29 mouse cellular contexts compared by ENCODE assay signal in genomic region chr6:142888346-142888745, GRCm38 (mm10).
DNase-seq lines count a peak whose midpoint lies in the region; TF ChIP-seq lines count a peak whose summit lies in the region.
"Had no signal": no experiment of that assay in that cellular context is flagged by ENCODE, and none has a peak within 500 bp of the region (broad histone marks: within the 10 kb centered on the region; RNA-seq: fewer than 3 reads in every experiment).

No protein-coding gene starts in this region.

- H3K4me1 ChIP-seq in testis, adult 2 months (ENCODE audit: control insufficient read depth, insufficient read depth, low read length) = no peaks in the 10 kb centered on the region
- H3K4me1 ChIP-seq: embryonic facial prominence, embryonic 10.5 days; embryonic facial prominence, embryonic 13.5 days; forebrain, embryonic 12.5 days; forebrain, embryonic 15.5 days; heart, embryonic 15.5 days; hindbrain, embryonic 10.5 days; hindbrain, embryonic 13.5 days; intestine, embryonic 15.5 days had no signal

- H3K27me3 ChIP-seq in testis, adult 2 months (ENCODE audit: control insufficient read depth, insufficient read depth, low read length) = no peaks in the 10 kb centered on the region
- H3K27me3 ChIP-seq: CH12.LX; embryonic facial prominence, embryonic 13.5 days; forebrain, embryonic 15.5 days; heart, embryonic 12.5 days; heart, embryonic 15.5 days; hindbrain, embryonic 13.5 days; intestine, embryonic 15.5 days had no signal

- H3K4me3 ChIP-seq in testis, adult 2 months (ENCODE audit: control insufficient read depth, low read depth, low read length) = peak overlapping the region; percentile 70
- H3K4me3 ChIP-seq: embryonic facial prominence, embryonic 10.5 days; embryonic facial prominence, embryonic 13.5 days; erythroblast, embryonic 14.5 days; forebrain, embryonic 12.5 days; forebrain, embryonic 15.5 days; heart, embryonic 12.5 days; heart, embryonic 15.5 days; hindbrain, embryonic 10.5 days; hindbrain, embryonic 13.5 days; intestine, embryonic 15.5 days had no signal

- no peak for DNase-seq in testis, postnatal 14 days (ENCODE audit: low spot score)
- DNase-seq in thymus, postnatal 4 days = peak; percentile 22
- DNase-seq in thymus, postnatal 0 days (ENCODE audit: low spot score) = no peak
- peak; percentile 71 for DNase-seq in ZHBTc4 (ENCODE audit: low read depth, low spot score)
- DNase-seq in right cerebral cortex, postnatal 36 days (ENCODE audit: low spot score in 2 of 2) = no peak
- DNase-seq: adrenal gland, adult 8-10 months; adrenal gland, postnatal 25 days; B cell, adult 2 months; cerebellum, adult 11-12 months; cerebellum, adult 8-10 months; cerebellum, postnatal 10 days; cerebellum, postnatal 36 days; embryo, embryonic 11 days; gastrocnemius, postnatal 10 days; gastrocnemius, postnatal 36 days; heart, postnatal 10 days; heart, postnatal 36 days had no signal

- H3K36me3 ChIP-seq in testis, adult 2 months (ENCODE audit: control insufficient read depth, insufficient read depth, low read length) = no peaks in the 10 kb centered on the region
- H3K36me3 ChIP-seq: embryonic facial prominence, embryonic 10.5 days; embryonic facial prominence, embryonic 13.5 days; forebrain, embryonic 12.5 days; heart, embryonic 12.5 days; heart, embryonic 15.5 days; hindbrain, embryonic 10.5 days; intestine, embryonic 15.5 days had no signal

- H3K27ac ChIP-seq in testis, adult 2 months (ENCODE audit: control insufficient read depth, insufficient read depth, low read depth, low read length) = no peak overlapping the region
- H3K27ac ChIP-seq: embryonic facial prominence, embryonic 10.5 days; embryonic facial prominence, embryonic 13.5 days; forebrain, embryonic 12.5 days; forebrain, embryonic 15.5 days; heart, embryonic 15.5 days; hindbrain, embryonic 10.5 days; hindbrain, embryonic 13.5 days; intestine, embryonic 15.5 days had no signal

- no peak for TF ChIP-seq CTCF in testis, adult 2 months (IDR thresholded peaks at IDR 0.05; ENCODE audit: control insufficient read depth, insufficient read depth, insufficient replicate concordance, low read depth, low read length)

- TF ChIP-seq POLR2A in testis, adult 2 months (IDR thresholded peaks at IDR 0.05; ENCODE audit: control insufficient read depth, low read depth, low read length) = no peak

Comparison
In these comparisons a context has a peak if more than half of its experiments do, and no peak if none do; other contexts are left out.
1. DNase-seq: peak in thymus, postnatal 4 days (single experiment) and ZHBTc4 (single experiment); none in testis, postnatal 14 days (single experiment), thymus, postnatal 0 days (single experiment) and right cerebral cortex, postnatal 36 days (0 of 2).